Mouse (Mus musculus) liver, embryonic 11.5 days (tissue): ENCODE results near the gene Rps7. TPM values are rescaled to one million over a fixed set of nuclear protein-coding genes. Genes with fewer than 3 reads are reported as not detected.

ENCODE experiments used
- ATAC-seq: fragments of 200-750 bp; cut with Nextera tagmentation; replicated peaks from 2 replicates; pipeline ENCODE4 v1.8.0; 2017; ENCODE audit warnings: moderate number of reproducible peaks, mild to moderate bottlenecking, moderate TSS enrichment, moderate library complexity; ENCODE audit not compliant: low FRiP score
- DNase-seq: peaks from one replicate; pipeline ENCODE4 v3.0.0-alpha.2; 2017; ENCODE audit warnings: low spot score
- H3K27ac ChIP-seq: fragments of 300-500 bp; sonication (generic); 2 replicates; pipeline ENCODE4 v1.5.1; 2014; ENCODE audit warnings: mild to moderate bottlenecking, low read depth, low read length, control low read depth
- H3K27me3 ChIP-seq: fragments of 300-500 bp; sonication (generic); replicated peaks from 2 replicates; pipeline ENCODE4 v1.6.1; 2014; ENCODE audit warnings: low read length, mixed read lengths; ENCODE audit not compliant: control insufficient read depth, insufficient read depth
- H3K36me3 ChIP-seq: fragments of 300-500 bp; sonication (generic); 2 replicates; pipeline ENCODE4 v1.6.1; 2014; ENCODE audit warnings: mild to moderate bottlenecking, low read length, moderate library complexity, mixed read lengths; ENCODE audit not compliant: control insufficient read depth, insufficient read depth
- H3K4me1 ChIP-seq: fragments of 300-500 bp; sonication (generic); replicated peaks from 2 replicates; pipeline ENCODE4 v1.6.1; 2014; ENCODE audit warnings: low read length, mixed read lengths; ENCODE audit not compliant: control insufficient read depth, insufficient read depth
- H3K4me2 ChIP-seq: fragments of 300-500 bp; sonication (generic); 2 replicates; pipeline ENCODE4 v1.6.1; 2014; ENCODE audit warnings: mild to moderate bottlenecking, control low read depth, moderate library complexity
- H3K4me3 ChIP-seq: fragments of 300-500 bp; sonication (generic); 2 replicates; pipeline ENCODE4 v1.5.1; 2014; ENCODE audit warnings: low read depth, low read length, control low read depth
- H3K9ac ChIP-seq: fragments of 300-500 bp; sonication (generic); 2 replicates; pipeline ENCODE4 v1.6.1; 2014; ENCODE audit warnings: low read depth, low read length, control low read depth
- H3K9me3 ChIP-seq: fragments of 300-500 bp; sonication (generic); 2 replicates; pipeline ENCODE4 v1.6.1; 2016; ENCODE audit warnings: low read length, inconsistent platforms, mixed read lengths; ENCODE audit not compliant: control insufficient read depth
- WGBS: fragments of 180-500 bp; shearing (Covaris S2); extraction: QIAGEN DNeasy Blood & Tissue Kit; methylation state at CpG from one replicate; pipeline ENCODE4 v1.1.7; 2014; 5-methylcytosine and 5-hydroxymethylcytosine counted together
- polyA plus RNA-seq: library from polyadenylated mRNA; unstranded; fragments of >200 nt; fragmentation: Nextera tagmentation; extraction: Ambion mirVana; gene quantifications from 2 replicates; pipeline ENCODE4 v1.2.1, GENCODE M21; 2014

Gene Rps7
- polyA plus RNA-seq, 1 experiment from 2014 or later, result 1,023 TPM

- Histone ChIP-seq H3K27ac (no peak within 1 kb of the TSS), H3K9ac (peak within 1 kb of the TSS; percentile 76), H3K36me3 (0 out of 2 replicates have a peak, but pooled peaks cover 2% of the 10 kb centered on the region), H3K27me3 (no peaks in the 10 kb centered on the region), H3K4me3 (peak within 1 kb of the TSS; percentile 76), H3K4me2 (peak within 1 kb of the TSS; percentile 68), H3K9me3 (no peaks in the 10 kb centered on the region), H3K4me1 (no peaks in the 10 kb centered on the region; the same call in 1 of the 2 replicates)
- ATAC-seq, result peak; percentile 94
- 2% methylated on average over 52 of the region's 52 CpGs for WGBS
- DNase-seq, result peak; percentile 90
Observed at GRCm38 (mm10) chr12:28649141-28650110, 13.7 kb upstream of the Rps7 start, which contains the start of gene Rnaseh1. Gene Rnaseh1 (plus strand): TSS chr12:28649602.

GRCm38 (mm10) chr12:28638778-28639177 lies 3.0 kb upstream of the Rps7 start:
- Histone ChIP-seq H3K27me3 (0 out of 2 replicates have a peak, but pooled peaks cover 2% of the 10 kb centered on the region), H3K4me2 (no peak overlapping the region), H3K4me1 (peaks cover 5% of the 10 kb centered on the region), H3K9me3 (no peaks in the 10 kb centered on the region), H3K36me3 (peaks cover 6% of the 10 kb centered on the region), H3K4me3 (no peak overlapping the region), H3K27ac (no peak overlapping the region), H3K9ac (no peak overlapping the region)
- ATAC-seq (no peak), DNase-seq (no peak)
- WGBS, result 53% methylated on average over 2 of the region's 2 CpGs

GRCm38 (mm10) chr12:28636543-28636942 lies 790 bp upstream of the Rps7 start:
- H3K4me2 ChIP-seq, result peak overlapping the region; percentile 63
- peaks cover 28% of the 10 kb centered on the region for H3K36me3 ChIP-seq
- H3K27me3 ChIP-seq, result no peaks in the 10 kb centered on the region
- ATAC-seq (no peak), DNase-seq (no peak)
- H3K9ac ChIP-seq, result peak overlapping the region; percentile 68
- WGBS, result 67% methylated on average over 6 of the region's 6 CpGs
- peak overlapping the region; percentile 77; the same call in 1 of the 2 replicates for H3K27ac ChIP-seq
- H3K9me3 ChIP-seq, result no peaks in the 10 kb centered on the region
- peak overlapping the region; percentile 95 for H3K4me3 ChIP-seq
- peaks cover 23% of the 10 kb centered on the region for H3K4me1 ChIP-seq

- H3K36me3 ChIP-seq, result peaks cover 42% of the 10 kb centered on the region
- DNase-seq, result no peak
- ATAC-seq, result peak; percentile 19
- peak overlapping the region; percentile 83 for H3K4me2 ChIP-seq
- peak overlapping the region; percentile 99 for H3K9ac ChIP-seq
- H3K27me3 ChIP-seq, result no peaks in the 10 kb centered on the region
- peak overlapping the region; percentile 67 for H3K27ac ChIP-seq
- WGBS, result 2% methylated on average over 23 of the region's 23 CpGs
- H3K4me1 ChIP-seq, result peaks cover 23% of the 10 kb centered on the region
- H3K9me3 ChIP-seq, result no peaks in the 10 kb centered on the region
- H3K4me3 ChIP-seq, result peak overlapping the region; percentile 95
Observed at GRCm38 (mm10) chr12:28635058-28635534, 657 bp downstream of the Rps7 start.

GRCm38 (mm10) chr12:28628436-28628835 lies 7.3 kb downstream of the Rps7 start:
- Histone ChIP-seq H3K4me2 (no peak overlapping the region), H3K27ac (peak overlapping the region; percentile 58), H3K4me3 (no peak overlapping the region), H3K27me3 (no peaks in the 10 kb centered on the region), H3K9me3 (no peaks in the 10 kb centered on the region), H3K9ac (no peak overlapping the region), H3K36me3 (peaks cover 48% of the 10 kb centered on the region), H3K4me1 (peaks cover 23% of the 10 kb centered on the region)
- DNase-seq (no peak), ATAC-seq (peak; percentile 34)
- WGBS, result 82% methylated on average over 2 of the region's 2 CpGs

- DNase-seq, result no peak
- Histone ChIP-seq H3K4me1 (peaks cover 23% of the 10 kb centered on the region), H3K9me3 (no peaks in the 10 kb centered on the region), H3K27me3 (no peaks in the 10 kb centered on the region), H3K4me3 (no peak overlapping the region), H3K9ac (no peak overlapping the region), H3K36me3 (peaks cover 34% of the 10 kb centered on the region), H3K27ac (peak overlapping the region; percentile 3; the same call in 1 of the 2 replicates), H3K4me2 (no peak overlapping the region)
- no peak for ATAC-seq
- 50% methylated on average over 4 of the region's 4 CpGs for WGBS
Observed at GRCm38 (mm10) chr12:28627092-28627491, 8.7 kb downstream of the Rps7 start.

- H3K27me3 ChIP-seq, result no peaks in the 10 kb centered on the region
- H3K36me3 ChIP-seq, result peaks cover 18% of the 10 kb centered on the region
- peaks cover 28% of the 10 kb centered on the region for H3K4me1 ChIP-seq
- H3K4me3 ChIP-seq, result no peak overlapping the region
- H3K4me2 ChIP-seq, result no peak overlapping the region
- no peak overlapping the region for H3K27ac ChIP-seq
- no peak for DNase-seq
- no peak overlapping the region for H3K9ac ChIP-seq
- 75% methylated on average over 7 of the region's 7 CpGs for whole genome bisulfite sequencing
- no peaks in the 10 kb centered on the region for H3K9me3 ChIP-seq
- no peak for ATAC-seq
Observed at GRCm38 (mm10) chr12:28625407-28625806, 10.3 kb downstream of the Rps7 start.

GRCm38 (mm10) chr12:28624251-28624650 lies 11.5 kb downstream of the Rps7 start:
- no peak for ATAC-seq
- Histone ChIP-seq H3K4me3 (no peak overlapping the region), H3K36me3 (peaks cover 7% of the 10 kb centered on the region), H3K27ac (no peak overlapping the region), H3K9ac (no peak overlapping the region), H3K27me3 (no peaks in the 10 kb centered on the region), H3K4me2 (no peak overlapping the region), H3K9me3 (no peaks in the 10 kb centered on the region), H3K4me1 (peaks cover 27% of the 10 kb centered on the region)
- WGBS, result 62% methylated on average over 2 of the region's 2 CpGs
- no peak for DNase-seq
